Mouse (Mus musculus): ENCODE results near the gene Elf1.

- TF ChIP-seq FLI1 (IDR thresholded peaks at IDR 0.05; ENCODE audit: low read length): no peak
- TF ChIP-seq GATA1 (IDR thresholded peaks at IDR 0.05; ENCODE audit: borderline replicate concordance, low read length): no peak
Measured at GRCm38 (mm10) chr14:79486993-79487731, 6.2 kb downstream of the Elf1 start.

Measured in megakaryocyte, embryonic 14.5 days (primary cell).